Mouse (Mus musculus) hindbrain, embryonic 14.5 days (tissue): ENCODE data around the gene Shprh. TPM values are rescaled to one million over a fixed set of nuclear protein-coding genes. Genes with fewer than 3 reads are reported as not detected.
"Not testable (repeated sequence)": the region's sequence is repeated elsewhere in the genome, so short reads cannot be mapped to it uniquely, and the experiment has no call there.

Experiments used
- ATAC-seq: fragments of 200-750 bp; cut with Nextera tagmentation; 2 replicates; pipeline ENCODE4 v1.8.0; 2017; ENCODE audit warnings: moderate number of reproducible peaks, mild to moderate bottlenecking, moderate TSS enrichment, moderate library complexity; ENCODE audit not compliant: low FRiP score
- DNase-seq: peaks from one replicate; pipeline ENCODE4 v3.0.0-alpha.2; 2015; ENCODE audit warnings: low spot score
- H3K27ac ChIP-seq: fragments of 300-500 bp; sonication (generic); 2 replicates; pipeline ENCODE4 v1.5.1; 2014; ENCODE audit warnings: mild to moderate bottlenecking, moderate library complexity
- H3K27me3 ChIP-seq: fragments of 300-500 bp; sonication (generic); 2 replicates; pipeline ENCODE4 v1.6.1; 2014; ENCODE audit warnings: mild to moderate bottlenecking, low read length, mixed read lengths; ENCODE audit not compliant: control insufficient read depth, insufficient read depth
- H3K36me3 ChIP-seq: fragments of 300-500 bp; sonication (generic); replicated peaks from 2 replicates; pipeline ENCODE4 v1.6.1; 2014; ENCODE audit not compliant: control insufficient read depth, insufficient read depth
- H3K4me1 ChIP-seq: fragments of 300-500 bp; sonication (generic); replicated peaks from 2 replicates; pipeline ENCODE4 v1.6.1; 2014; ENCODE audit warnings: antibody characterized with exemption, low read length, mixed read lengths; ENCODE audit not compliant: control insufficient read depth, insufficient read depth
- H3K4me2 ChIP-seq: fragments of 300-500 bp; sonication (generic); replicated peaks from 2 replicates; pipeline ENCODE4 v1.6.1; 2014; ENCODE audit warnings: mild to moderate bottlenecking, moderate library complexity
- H3K4me3 ChIP-seq: fragments of 300-500 bp; sonication (generic); replicated peaks from 2 replicates; pipeline ENCODE4 v1.5.1; 2014; ENCODE audit warnings: mild to moderate bottlenecking, low read length
- H3K9ac ChIP-seq: fragments of 300-500 bp; sonication (generic); 2 replicates; pipeline ENCODE4 v1.6.1; 2014
- H3K9me3 ChIP-seq: fragments of 300-500 bp; sonication (generic); 2 replicates; pipeline ENCODE4 v1.6.1; 2016; ENCODE audit warnings: low read length; ENCODE audit not compliant: control insufficient read depth
- WGBS: fragments of 180-500 bp; shearing (Covaris S2); extraction: QIAGEN DNeasy Blood & Tissue Kit; methylation state at CpG from one replicate; pipeline ENCODE4 v1.1.7; 2014; 5-methylcytosine and 5-hydroxymethylcytosine counted together
- polyA plus RNA-seq: library from polyadenylated mRNA; unstranded; fragments of >200 nt; fragmentation: Nextera tagmentation; extraction: Ambion mirVana; gene quantifications from 2 replicates; pipeline ENCODE4 v1.2.1, GENCODE M21; 2014

Gene Shprh
- polyA plus RNA-seq, 1 experiment from 2014 or later = 26.8 TPM

DNA sequence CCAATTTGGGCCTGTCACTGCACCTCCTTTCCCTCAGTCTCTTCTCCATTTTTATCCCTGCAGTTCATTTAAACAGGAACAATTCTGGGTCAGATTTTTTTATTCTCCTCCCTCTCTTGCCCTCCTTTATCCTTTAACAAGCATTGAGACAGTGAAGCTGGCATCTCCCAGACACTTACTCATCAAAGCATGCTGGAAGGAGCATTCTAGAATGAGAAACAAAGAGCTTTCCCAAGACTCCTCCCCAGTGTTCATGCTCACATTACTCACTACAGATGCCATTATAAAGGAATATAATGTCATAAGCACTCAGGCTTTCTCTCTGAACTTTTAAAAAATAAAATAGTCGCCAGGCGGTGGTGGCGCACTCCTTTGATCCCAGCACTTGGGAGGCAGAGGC, 77.2 kb downstream of the Shprh start:
- H3K9ac ChIP-seq = no peak overlapping the region
- no peaks in the 10 kb centered on the region for H3K9me3 ChIP-seq
- ATAC-seq (no peak), DNase-seq (no peak)
- H3K4me3 ChIP-seq = no peak overlapping the region
- no peaks in the 10 kb centered on the region for H3K27me3 ChIP-seq
- no peaks in the 10 kb centered on the region for H3K36me3 ChIP-seq
- no peak overlapping the region for H3K4me2 ChIP-seq
- H3K4me1 ChIP-seq = no peaks in the 10 kb centered on the region
- no peak overlapping the region for H3K27ac ChIP-seq
- 82% methylated on average over 3 of the region's 3 CpGs for WGBS

GRCm38 (mm10) chr10:11229545-11230178, 80.4 kb downstream of the Shprh start:
- no peak overlapping the region for H3K27ac ChIP-seq
- no peak overlapping the region for H3K9ac ChIP-seq
- ATAC-seq (no peak), DNase-seq (no peak)
- no peaks in the 10 kb centered on the region for H3K9me3 ChIP-seq
- H3K4me3 ChIP-seq = no peak overlapping the region
- H3K4me2 ChIP-seq = no peak overlapping the region
- no peaks in the 10 kb centered on the region for H3K4me1 ChIP-seq
- 43% methylated on average over 6 of the region's 6 CpGs for WGBS
- H3K36me3 ChIP-seq = no peaks in the 10 kb centered on the region
- no peaks in the 10 kb centered on the region for H3K27me3 ChIP-seq

DNA sequence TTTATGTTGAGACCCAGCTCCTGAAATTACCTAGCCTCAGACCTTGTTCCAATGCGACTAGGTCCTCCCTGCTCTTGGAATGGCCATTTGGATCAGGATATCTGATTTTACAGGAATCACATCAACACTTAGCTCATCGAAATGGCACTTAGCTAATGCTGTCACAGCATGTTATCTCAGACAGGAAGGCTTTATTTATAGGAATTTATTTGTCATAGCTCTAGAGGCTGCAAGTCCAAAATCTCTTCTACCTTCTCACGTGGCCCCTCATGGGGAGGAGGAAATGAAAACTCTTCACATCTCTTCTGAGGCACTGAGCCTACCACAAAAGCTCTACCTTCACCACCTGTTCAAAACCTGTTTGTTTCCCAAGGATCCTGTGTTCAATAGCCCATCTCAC, 84.0 kb downstream of the Shprh start:
- DNase-seq (no peak), ATAC-seq (no peak)
- Histone ChIP-seq H3K4me3 (no peak overlapping the region), H3K4me1 (no peaks in the 10 kb centered on the region), H3K36me3 (no peaks in the 10 kb centered on the region), H3K9me3 (no peaks in the 10 kb centered on the region), H3K4me2 (no peak overlapping the region), H3K27me3 (no peaks in the 10 kb centered on the region), H3K27ac (no peak overlapping the region), H3K9ac (no peak overlapping the region)
- 84% methylated on average over 3 of the region's 3 CpGs for WGBS

DNA sequence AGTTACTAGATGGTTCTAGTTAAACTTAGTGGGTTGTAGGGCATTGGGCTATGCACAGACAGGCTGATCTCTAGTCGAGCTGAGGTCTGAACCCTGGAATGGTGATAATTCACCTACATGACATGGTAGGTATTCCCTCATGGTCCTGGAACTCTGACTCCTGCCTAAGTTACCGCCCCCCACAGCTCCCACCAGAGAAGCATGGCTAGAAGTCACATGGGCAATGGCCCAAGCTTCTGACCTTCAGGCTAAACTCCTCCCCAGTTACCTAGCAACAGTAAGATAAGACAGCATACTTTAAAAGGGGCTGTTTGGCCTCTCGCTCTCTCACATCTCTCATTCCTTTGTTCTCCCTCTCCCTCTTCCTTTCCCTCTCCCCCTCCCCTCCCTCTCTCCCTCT, 93.8 kb downstream of the Shprh start:
- not testable (repeated sequence) for H3K27me3 ChIP-seq, H3K27ac ChIP-seq, H3K36me3 ChIP-seq, DNase-seq, H3K9ac ChIP-seq, H3K4me1 ChIP-seq, ATAC-seq, H3K4me3 ChIP-seq, H3K4me2 ChIP-seq, H3K9me3 ChIP-seq
- WGBS = 52% methylated on average over 3 of the region's 3 CpGs

DNA sequence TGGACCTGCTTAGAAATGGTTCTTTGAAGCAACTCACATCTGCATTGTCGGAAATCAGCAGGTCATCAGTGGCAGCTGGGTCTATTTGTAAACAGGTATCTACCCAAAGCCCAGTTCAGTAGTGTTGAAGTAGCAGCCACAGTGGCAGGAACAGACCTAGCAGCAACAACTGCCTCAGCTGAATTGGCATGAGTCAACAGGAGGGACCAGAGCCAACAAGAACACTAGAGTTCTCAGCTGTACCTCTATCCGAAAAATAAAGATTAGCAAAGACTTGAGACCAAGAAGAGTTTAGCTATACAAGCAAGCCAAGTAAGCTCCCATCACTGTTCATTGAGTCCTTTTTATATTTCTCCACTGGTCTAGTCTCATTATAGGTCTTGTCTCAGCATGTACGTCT, 99.0 kb downstream of the Shprh start:
- H3K27ac ChIP-seq = no peak overlapping the region
- DNase-seq (no peak), ATAC-seq (no peak)
- no peak overlapping the region for H3K9ac ChIP-seq
- 98% methylated on average over 3 of the region's 3 CpGs for WGBS
- H3K4me3 ChIP-seq = no peak overlapping the region
- no peaks in the 10 kb centered on the region for H3K27me3 ChIP-seq
- no peaks in the 10 kb centered on the region for H3K4me1 ChIP-seq
- H3K36me3 ChIP-seq = no peaks in the 10 kb centered on the region
- no peak overlapping the region for H3K4me2 ChIP-seq
- H3K9me3 ChIP-seq = no peaks in the 10 kb centered on the region

DNA sequence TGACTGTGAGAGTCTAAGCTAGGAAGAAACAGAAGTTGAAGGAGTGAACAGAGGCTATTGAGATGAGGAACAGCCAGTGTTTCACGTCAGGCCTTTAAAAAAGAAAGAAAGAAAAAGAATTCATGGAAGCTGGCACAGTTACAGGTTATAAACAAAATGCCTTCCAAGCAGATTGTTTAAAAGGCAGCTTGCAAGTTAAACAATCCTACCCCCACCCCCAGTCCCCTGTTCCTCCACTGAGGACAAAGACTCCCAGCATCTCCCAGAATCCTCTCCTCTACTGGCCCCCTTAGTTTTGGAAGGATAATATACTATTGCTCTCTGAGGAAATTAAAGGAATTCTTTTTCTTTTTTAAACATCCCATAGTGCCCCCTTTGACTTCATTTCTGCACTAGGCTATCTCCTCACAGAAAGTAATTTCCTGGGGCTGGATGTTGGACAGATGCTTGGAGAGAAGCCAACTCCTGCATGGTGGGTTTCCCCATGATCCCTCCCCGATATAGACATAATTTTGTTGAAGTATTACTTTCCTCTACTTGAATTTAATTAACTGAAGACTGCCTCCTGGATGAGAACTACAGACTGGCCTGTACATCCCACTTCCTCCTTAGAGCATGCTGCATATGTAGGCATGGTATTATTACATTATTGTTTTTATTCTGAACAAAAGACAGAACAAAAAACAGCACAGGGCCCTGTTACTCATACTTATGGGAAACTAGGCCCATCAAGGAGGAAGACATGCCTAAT, 101.2 kb downstream of the Shprh start:
- no peak overlapping the region for H3K27ac ChIP-seq
- 46% methylated on average over 2 of the region's 2 CpGs for WGBS
- H3K9me3 ChIP-seq = no peaks in the 10 kb centered on the region
- no peaks in the 10 kb centered on the region for H3K4me1 ChIP-seq
- H3K36me3 ChIP-seq = no peaks in the 10 kb centered on the region
- no peak overlapping the region for H3K9ac ChIP-seq
- DNase-seq (peak; percentile 26), ATAC-seq (peak; percentile 66; the same call in 1 of the 2 replicates)
- no peak overlapping the region for H3K4me3 ChIP-seq
- H3K27me3 ChIP-seq = no peaks in the 10 kb centered on the region
- no peak overlapping the region for H3K4me2 ChIP-seq

DNA sequence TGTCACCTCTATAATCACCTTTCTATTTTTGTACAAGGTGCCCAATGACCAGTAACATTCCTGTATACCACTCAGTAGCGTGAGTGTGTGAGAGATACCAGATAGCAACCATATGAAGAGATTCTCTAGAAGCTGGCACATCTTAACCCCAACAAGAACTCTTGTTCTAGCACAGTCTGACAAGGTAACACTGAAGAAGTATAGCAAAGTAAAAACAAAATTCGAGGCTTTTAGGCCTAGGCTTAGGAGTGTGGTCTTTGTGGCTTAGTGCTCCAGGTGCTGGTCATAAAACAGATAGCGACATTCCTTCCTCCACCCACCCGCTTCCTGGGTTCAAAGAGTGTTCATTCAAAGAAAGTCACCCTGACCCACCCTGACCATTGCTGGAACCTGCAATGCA, 104.4 kb downstream of the Shprh start:
- not testable (repeated sequence) for H3K9ac ChIP-seq, H3K36me3 ChIP-seq, H3K4me1 ChIP-seq, H3K27me3 ChIP-seq, DNase-seq, H3K9me3 ChIP-seq, H3K27ac ChIP-seq, H3K4me3 ChIP-seq, H3K4me2 ChIP-seq, ATAC-seq
- 93% methylated on average over 4 of the region's 4 CpGs for WGBS

- Histone ChIP-seq H3K9me3 (no peaks in the 10 kb centered on the region), H3K27me3 (no peaks in the 10 kb centered on the region), H3K4me2 (no peak overlapping the region), H3K9ac (no peak overlapping the region), H3K27ac (no peak overlapping the region), H3K36me3 (no peaks in the 10 kb centered on the region), H3K4me3 (no peak overlapping the region), H3K4me1 (no peaks in the 10 kb centered on the region)
- DNase-seq = no peak
- ATAC-seq = no peak
Observed at GRCm38 (mm10) chr10:11260119-11260518, 110.9 kb downstream of the Shprh start.

- 80% methylated on average over 2 of the region's 2 CpGs for WGBS
- DNase-seq, H3K4me2 ChIP-seq, H3K4me1 ChIP-seq, H3K4me3 ChIP-seq, H3K36me3 ChIP-seq, ATAC-seq, H3K27ac ChIP-seq, H3K9ac ChIP-seq, H3K9me3 ChIP-seq, H3K27me3 ChIP-seq: not testable (repeated sequence)
Observed at GRCm38 (mm10) chr10:11262292-11262691, 113.1 kb downstream of the Shprh start.
